24 mouse cellular contexts compared by ENCODE assay signal in the genomic region with DNA sequence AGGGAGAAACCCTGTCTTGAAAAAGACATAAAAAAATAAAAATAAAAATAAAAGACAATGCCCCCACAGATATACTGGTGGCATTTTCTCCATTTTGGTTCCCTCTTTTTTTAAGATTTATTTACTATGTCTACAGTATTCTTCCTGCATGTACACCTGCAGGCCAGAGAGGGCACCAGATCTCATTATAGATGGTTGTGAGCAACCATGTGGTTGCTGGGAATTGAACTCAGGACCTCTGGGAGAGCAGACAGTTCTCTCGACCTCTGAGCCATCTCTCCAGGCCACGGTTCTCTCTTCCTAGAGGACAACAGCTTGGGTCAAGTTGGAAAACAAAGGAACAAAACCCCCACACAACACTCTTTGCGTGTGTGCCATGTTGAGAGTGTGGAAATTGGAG. TPM values are rescaled to one million over a fixed set of nuclear protein-coding genes. Genes with fewer than 3 reads are reported as not detected.
"Had no signal": no experiment of that assay in that cellular context is flagged by ENCODE, and none has a peak within 500 bp of the region (broad histone marks: within the 10 kb centered on the region; RNA-seq: fewer than 3 reads in every experiment).

No protein-coding gene starts in this region.

- DNase-seq: gastrocnemius, adult 2 months; gastrocnemius, postnatal 10 days; gastrocnemius, postnatal 25 days; heart, adult 18-20 months; heart, postnatal 10 days; heart, postnatal 4 days; kidney, adult 18-20 months; kidney, adult 8-10 months; kidney, postnatal 10 days; kidney, postnatal 25 days; kidney, postnatal 4 days; liver had no signal

- H3K27me3 ChIP-seq: heart, embryonic 12.5 days; hindbrain, embryonic 12.5 days; intestine, embryonic 15.5 days; limb, embryonic 12.5 days had no signal

- H3K36me3 ChIP-seq: heart, embryonic 10.5 days; heart, embryonic 12.5 days; hindbrain, embryonic 10.5 days; hindbrain, embryonic 12.5 days; intestine, embryonic 15.5 days; limb, embryonic 10.5 days; limb, embryonic 12.5 days; liver, embryonic 12.5 days had no signal

- H3K27ac ChIP-seq: gastrocnemius, adult 2 months; heart, embryonic 10.5 days; hindbrain, embryonic 10.5 days; hindbrain, embryonic 12.5 days; hindbrain, embryonic 14.5 days; intestine, embryonic 15.5 days; left cerebral cortex, adult 2 months; limb, embryonic 10.5 days; limb, embryonic 12.5 days; liver, embryonic 12.5 days; liver, embryonic 14.5 days had no signal

- H3K9me3 ChIP-seq: heart, embryonic 10.5 days; hindbrain, embryonic 12.5 days; intestine, embryonic 15.5 days; limb, embryonic 10.5 days had no signal

- H3K9ac ChIP-seq: heart, embryonic 12.5 days; hindbrain, embryonic 12.5 days; hindbrain, embryonic 14.5 days; intestine, embryonic 15.5 days; limb, embryonic 12.5 days; liver, embryonic 12.5 days; liver, embryonic 14.5 days had no signal

- H3K4me3 ChIP-seq: gastrocnemius, adult 2 months; heart, embryonic 10.5 days; heart, embryonic 12.5 days; hindbrain, embryonic 10.5 days; hindbrain, embryonic 12.5 days; intestine, embryonic 15.5 days; left cerebral cortex, adult 2 months; limb, embryonic 10.5 days; limb, embryonic 12.5 days; liver, embryonic 12.5 days had no signal

RNA-seq across cellular contexts. Expression of gene Rcor2, which starts 5.2 kb away (rescaled TPM):
- polyA plus RNA-seq: inflammation-experienced regulatory T-cells, adult 6 months had no signal
